Mouse (Mus musculus): ENCODE measurements around the gene Tom1l2. TPM values are rescaled to one million over a fixed set of nuclear protein-coding genes. Genes with fewer than 3 reads are reported as not detected.

Tom1l2 gene
- polyA plus RNA-seq, 1 experiment from 2014 or later = 40.0 TPM

GRCm38 (mm10) chr11:60334124-60334523 lies 18.6 kb downstream of the Tom1l2 start:
- Histone ChIP-seq H3K27me3 (ENCODE audit: control insufficient read depth, insufficient read depth, low read length) (no peaks in the 10 kb centered on the region), H3K4me2 (ENCODE audit: low read depth, low read length) (0 out of 2 replicates have a peak overlapping the region, but pooled peaks have one; percentile 3), H3K27ac (ENCODE audit: low read length) (peak overlapping the region; percentile 60), H3K36me3 (ENCODE audit: control insufficient read depth, insufficient read depth) (no peaks in the 10 kb centered on the region), H3K4me1 (ENCODE audit: control insufficient read depth, insufficient read depth, low read length) (peaks cover 14% of the 10 kb centered on the region), H3K9ac (ENCODE audit: low read length) (no peak overlapping the region), H3K9me3 (replicated peaks; ENCODE audit: control insufficient read depth, low read length) (no peaks in the 10 kb centered on the region), H3K4me3 (ENCODE audit: low read length) (no peak overlapping the region)
- WGBS = 48% methylated on average over 3 of the region's 3 CpGs
- peak; percentile 28; the same call in 1 of the 2 replicates for ATAC-seq (replicated peaks; ENCODE audit: extremely low read depth, insufficient read depth, low FRiP score)

GRCm38 (mm10) chr11:60333461-60333860 lies 19.2 kb downstream of the Tom1l2 start:
- 84% methylated on average over 5 of the region's 5 CpGs for WGBS
- Histone ChIP-seq H3K4me2 (ENCODE audit: low read depth, low read length) (no peak overlapping the region), H3K27me3 (ENCODE audit: control insufficient read depth, insufficient read depth, low read length) (no peaks in the 10 kb centered on the region), H3K27ac (ENCODE audit: low read length) (peak overlapping the region; percentile 60), H3K9ac (ENCODE audit: low read length) (no peak overlapping the region), H3K4me1 (ENCODE audit: control insufficient read depth, insufficient read depth, low read length) (peaks cover 14% of the 10 kb centered on the region), H3K9me3 (replicated peaks; ENCODE audit: control insufficient read depth, low read length) (no peaks in the 10 kb centered on the region), H3K4me3 (ENCODE audit: low read length) (no peak overlapping the region), H3K36me3 (ENCODE audit: control insufficient read depth, insufficient read depth) (no peaks in the 10 kb centered on the region)
- no peak for ATAC-seq (replicated peaks; ENCODE audit: extremely low read depth, insufficient read depth, low FRiP score)

GRCm38 (mm10) chr11:60330551-60330950 lies 22.2 kb downstream of the Tom1l2 start:
- WGBS = 84% methylated on average over 4 of the region's 4 CpGs
- no peak overlapping the region for H3K27ac ChIP-seq (ENCODE audit: low read length)
- ATAC-seq (replicated peaks; ENCODE audit: extremely low read depth, insufficient read depth, low FRiP score) = no peak
- H3K4me3 ChIP-seq (ENCODE audit: low read length) = no peak overlapping the region
- H3K9ac ChIP-seq (ENCODE audit: low read length) = no peak overlapping the region
- no peaks in the 10 kb centered on the region for H3K36me3 ChIP-seq (ENCODE audit: control insufficient read depth, insufficient read depth)
- no peak overlapping the region for H3K4me2 ChIP-seq (ENCODE audit: low read depth, low read length)
- no peaks in the 10 kb centered on the region for H3K9me3 ChIP-seq (replicated peaks; ENCODE audit: control insufficient read depth, low read length)
- peaks cover 14% of the 10 kb centered on the region for H3K4me1 ChIP-seq (ENCODE audit: control insufficient read depth, insufficient read depth, low read length)
- no peaks in the 10 kb centered on the region for H3K27me3 ChIP-seq (ENCODE audit: control insufficient read depth, insufficient read depth, low read length)

- no peak for ATAC-seq (replicated peaks; ENCODE audit: extremely low read depth, insufficient read depth, low FRiP score)
- peaks cover 19% of the 10 kb centered on the region for H3K4me1 ChIP-seq (ENCODE audit: control insufficient read depth, insufficient read depth, low read length)
- no peak overlapping the region for H3K9ac ChIP-seq (ENCODE audit: low read length)
- H3K36me3 ChIP-seq (ENCODE audit: control insufficient read depth, insufficient read depth) = no peaks in the 10 kb centered on the region
- H3K4me3 ChIP-seq (ENCODE audit: low read length) = no peak overlapping the region
- H3K4me2 ChIP-seq (ENCODE audit: low read depth, low read length) = no peak overlapping the region
- no peaks in the 10 kb centered on the region for H3K27me3 ChIP-seq (ENCODE audit: control insufficient read depth, insufficient read depth, low read length)
- no peaks in the 10 kb centered on the region for H3K9me3 ChIP-seq (replicated peaks; ENCODE audit: control insufficient read depth, low read length)
- no peak overlapping the region for H3K27ac ChIP-seq (ENCODE audit: low read length)
These were observed 29.0 kb downstream of the Tom1l2 start for GRCm38 (mm10) chr11:60323731-60324130.

- WGBS = 50% methylated on average over 2 of the region's 2 CpGs
- H3K9ac ChIP-seq (ENCODE audit: low read length) = peak overlapping the region; percentile 13
- H3K27me3 ChIP-seq (ENCODE audit: control insufficient read depth, insufficient read depth, low read length) = no peaks in the 10 kb centered on the region
- peak overlapping the region; percentile 73 for H3K27ac ChIP-seq (ENCODE audit: low read length)
- H3K4me3 ChIP-seq (ENCODE audit: low read length) = no peak overlapping the region
- no peak overlapping the region for H3K4me2 ChIP-seq (ENCODE audit: low read depth, low read length)
- ATAC-seq (replicated peaks; ENCODE audit: extremely low read depth, insufficient read depth, low FRiP score) = no peak
- no peaks in the 10 kb centered on the region for H3K9me3 ChIP-seq (replicated peaks; ENCODE audit: control insufficient read depth, low read length)
- H3K36me3 ChIP-seq (ENCODE audit: control insufficient read depth, insufficient read depth) = no peaks in the 10 kb centered on the region
- H3K4me1 ChIP-seq (ENCODE audit: control insufficient read depth, insufficient read depth, low read length) = peaks cover 27% of the 10 kb centered on the region
These were observed 31.3 kb downstream of the Tom1l2 start for GRCm38 (mm10) chr11:60321438-60321837.

- Histone ChIP-seq H3K27me3 (ENCODE audit: control insufficient read depth, insufficient read depth, low read length) (no peaks in the 10 kb centered on the region), H3K4me3 (ENCODE audit: low read length) (no peak overlapping the region), H3K9me3 (replicated peaks; ENCODE audit: control insufficient read depth, low read length) (no peaks in the 10 kb centered on the region), H3K4me2 (ENCODE audit: low read depth, low read length) (no peak overlapping the region), H3K27ac (ENCODE audit: low read length) (no peak overlapping the region), H3K9ac (ENCODE audit: low read length) (no peak overlapping the region), H3K4me1 (ENCODE audit: control insufficient read depth, insufficient read depth, low read length) (peaks cover 31% of the 10 kb centered on the region), H3K36me3 (ENCODE audit: control insufficient read depth, insufficient read depth) (no peaks in the 10 kb centered on the region)
- ATAC-seq (replicated peaks; ENCODE audit: extremely low read depth, insufficient read depth, low FRiP score) = no peak
- 67% methylated on average over 8 of the region's 8 CpGs for WGBS
These were observed 32.2 kb downstream of the Tom1l2 start for GRCm38 (mm10) chr11:60320426-60321037.

- no peak overlapping the region for H3K4me2 ChIP-seq (ENCODE audit: low read depth, low read length)
- H3K27ac ChIP-seq (ENCODE audit: low read length) = no peak overlapping the region
- H3K4me3 ChIP-seq (ENCODE audit: low read length) = no peak overlapping the region
- no peaks in the 10 kb centered on the region for H3K36me3 ChIP-seq (ENCODE audit: control insufficient read depth, insufficient read depth)
- peaks cover 31% of the 10 kb centered on the region for H3K4me1 ChIP-seq (ENCODE audit: control insufficient read depth, insufficient read depth, low read length)
- no peaks in the 10 kb centered on the region for H3K9me3 ChIP-seq (replicated peaks; ENCODE audit: control insufficient read depth, low read length)
- WGBS = 70% methylated on average over 10 of the region's 10 CpGs
- ATAC-seq (replicated peaks; ENCODE audit: extremely low read depth, insufficient read depth, low FRiP score) = no peak
- H3K9ac ChIP-seq (ENCODE audit: low read length) = no peak overlapping the region
- no peaks in the 10 kb centered on the region for H3K27me3 ChIP-seq (ENCODE audit: control insufficient read depth, insufficient read depth, low read length)
These were observed 33.2 kb downstream of the Tom1l2 start for GRCm38 (mm10) chr11:60319257-60320066.

GRCm38 (mm10) chr11:60318716-60319115 lies 34.0 kb downstream of the Tom1l2 start:
- Histone ChIP-seq H3K27me3 (ENCODE audit: control insufficient read depth, insufficient read depth, low read length) (no peaks in the 10 kb centered on the region), H3K27ac (ENCODE audit: low read length) (peak overlapping the region; percentile 25; the same call in 1 of the 2 replicates), H3K9me3 (replicated peaks; ENCODE audit: control insufficient read depth, low read length) (no peaks in the 10 kb centered on the region), H3K4me3 (ENCODE audit: low read length) (no peak overlapping the region), H3K9ac (ENCODE audit: low read length) (peak overlapping the region; percentile 40; the same call in 1 of the 2 replicates), H3K4me2 (ENCODE audit: low read depth, low read length) (no peak overlapping the region), H3K36me3 (ENCODE audit: control insufficient read depth, insufficient read depth) (no peaks in the 10 kb centered on the region), H3K4me1 (ENCODE audit: control insufficient read depth, insufficient read depth, low read length) (peaks cover 31% of the 10 kb centered on the region)
- 40% methylated on average over 5 of the region's 5 CpGs for WGBS
- ATAC-seq (replicated peaks; ENCODE audit: extremely low read depth, insufficient read depth, low FRiP score) = no peak

- H3K9ac ChIP-seq (ENCODE audit: low read length) = no peak overlapping the region; the same call in 1 of the 2 replicates
- 79% methylated on average over 7 of the region's 7 CpGs for WGBS
- no peak overlapping the region for H3K4me3 ChIP-seq (ENCODE audit: low read length)
These were observed 35.2 kb downstream of the Tom1l2 start for GRCm38 (mm10) chr11:60317376-60318102.

More at GRCm38 (mm10) chr11:60317376-60318102, 35.2 kb downstream of the Tom1l2 start:
- Histone ChIP-seq H3K27me3 (ENCODE audit: control insufficient read depth, insufficient read depth, low read length) (no peaks in the 10 kb centered on the region), H3K9me3 (replicated peaks; ENCODE audit: control insufficient read depth, low read length) (no peaks in the 10 kb centered on the region), H3K36me3 (ENCODE audit: control insufficient read depth, insufficient read depth) (no peaks in the 10 kb centered on the region), H3K27ac (ENCODE audit: low read length) (no peak overlapping the region), H3K4me1 (ENCODE audit: control insufficient read depth, insufficient read depth, low read length) (peaks cover 32% of the 10 kb centered on the region), H3K4me2 (ENCODE audit: low read depth, low read length) (no peak overlapping the region)
- no peak for ATAC-seq (replicated peaks; ENCODE audit: extremely low read depth, insufficient read depth, low FRiP score)
